Mouse (Mus musculus): ENCODE results near the gene Ccrl2. TPM values are rescaled to one million over a fixed set of nuclear protein-coding genes. Genes with fewer than 3 reads are reported as not detected.

Gene Ccrl2
- total and polyA plus RNA-seq, 2 experiments from 2014 or later: 0.82 to 1.2 TPM

GRCm38 (mm10) chr9:111087960-111088359, 30.6 kb upstream of the Ccrl2 start:
- 12% methylated on average over 3 of the region's 5 CpGs for WGBS
- no peaks in the 10 kb centered on the region for H3K9me3 ChIP-seq (ENCODE audit: low read length)
- no peaks in the 10 kb centered on the region; the same call in 1 of the 2 replicates for H3K27me3 ChIP-seq (ENCODE audit: insufficient read depth, low read length)
- no peak overlapping the region for H3K4me2 ChIP-seq (ENCODE audit: low read depth, low read length, poor library complexity, severe bottlenecking)
- no peak for TF ChIP-seq CTCF (IDR thresholded peaks at IDR 0.05)
- H3K27ac ChIP-seq (ENCODE audit: low read depth, low read length): no peak overlapping the region
- ATAC-seq (ENCODE audit: low FRiP score) (no peak), DNase-seq (ENCODE audit: low spot score) (no peak)
- H3K4me1 ChIP-seq (ENCODE audit: insufficient read depth, low read length): no peaks in the 10 kb centered on the region
- H3K36me3 ChIP-seq (ENCODE audit: insufficient read depth, low read length): no peaks in the 10 kb centered on the region
- H3K4me3 ChIP-seq (ENCODE audit: low read depth, low read length): no peak overlapping the region
- no peak overlapping the region for H3K9ac ChIP-seq (replicated peaks; ENCODE audit: low read length, poor library complexity, severe bottlenecking)

DNA sequence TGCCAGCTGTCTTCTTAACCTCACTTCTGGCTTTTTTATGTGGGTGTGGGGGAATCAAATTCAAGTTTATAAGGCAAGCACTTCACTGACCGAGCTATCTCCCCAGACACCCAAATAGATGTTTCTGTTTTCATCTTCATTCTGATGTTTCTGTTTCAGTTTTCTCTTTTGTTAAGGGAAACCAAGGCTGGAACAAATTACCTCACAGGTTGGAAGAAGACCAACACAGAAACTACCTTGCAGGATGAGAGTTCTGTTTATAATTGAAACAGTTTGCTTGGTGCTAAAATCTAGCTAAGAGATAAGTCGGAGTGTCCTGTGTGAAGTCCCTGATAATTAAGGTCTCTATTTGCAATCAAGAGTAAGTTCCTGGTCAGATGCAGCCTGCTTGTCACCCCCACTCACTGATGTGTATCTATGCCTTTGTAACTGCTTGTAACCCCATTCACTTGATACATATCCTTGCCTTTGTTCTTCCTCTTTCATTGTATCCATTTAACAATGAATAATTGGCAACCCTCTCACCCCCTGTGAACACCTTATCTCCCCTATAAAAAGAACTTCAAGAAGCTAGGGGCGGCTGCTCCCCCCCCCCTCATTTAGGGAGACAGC, 29.8 kb upstream of the Ccrl2 start:
- TF ChIP-seq CTCF (IDR thresholded peaks at IDR 0.05): no peak
- no peaks in the 10 kb centered on the region for H3K36me3 ChIP-seq (ENCODE audit: insufficient read depth, low read length)
- WGBS: 33% methylated on average over 3 of the region's 3 CpGs
- no peaks in the 10 kb centered on the region for H3K9me3 ChIP-seq (ENCODE audit: low read length)
- ATAC-seq (ENCODE audit: low FRiP score) (no peak), DNase-seq (ENCODE audit: low spot score) (no peak)
- no peaks in the 10 kb centered on the region; the same call in 1 of the 2 replicates for H3K27me3 ChIP-seq (ENCODE audit: insufficient read depth, low read length)
- H3K4me2 ChIP-seq (ENCODE audit: low read depth, low read length, poor library complexity, severe bottlenecking): no peak overlapping the region
- H3K27ac ChIP-seq (ENCODE audit: low read depth, low read length): no peak overlapping the region
- H3K9ac ChIP-seq (replicated peaks; ENCODE audit: low read length, poor library complexity, severe bottlenecking): no peak overlapping the region
- H3K4me1 ChIP-seq (ENCODE audit: insufficient read depth, low read length): no peaks in the 10 kb centered on the region
- H3K4me3 ChIP-seq (ENCODE audit: low read depth, low read length): no peak overlapping the region

DNA sequence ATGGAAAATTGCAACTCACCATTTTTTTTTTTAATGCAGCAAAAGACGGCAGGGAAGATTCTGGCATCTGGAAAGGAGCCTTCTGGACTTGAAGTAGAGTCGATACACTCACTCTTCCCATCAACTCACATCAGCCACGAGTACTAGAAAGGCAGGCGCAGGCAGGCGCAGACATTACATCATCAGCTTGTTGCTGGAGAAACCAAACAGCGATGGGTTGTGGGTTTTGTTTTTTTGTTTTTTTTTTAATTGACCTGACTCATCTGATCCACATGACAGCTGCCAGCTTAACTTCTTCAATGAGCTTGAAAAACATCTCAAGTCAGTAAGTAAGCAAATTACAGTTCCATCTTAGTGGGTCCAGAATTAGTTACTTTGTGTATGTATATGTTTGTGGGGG, 28.8 kb upstream of the Ccrl2 start:
- H3K4me2 ChIP-seq (ENCODE audit: low read depth, low read length, poor library complexity, severe bottlenecking): no peak overlapping the region
- 68% methylated on average over 6 of the region's 6 CpGs for WGBS
- DNase-seq (ENCODE audit: low spot score) (no peak), ATAC-seq (ENCODE audit: low FRiP score) (no peak)
- H3K36me3 ChIP-seq (ENCODE audit: insufficient read depth, low read length): no peaks in the 10 kb centered on the region
- H3K9me3 ChIP-seq (ENCODE audit: low read length): no peaks in the 10 kb centered on the region
- H3K4me1 ChIP-seq (ENCODE audit: insufficient read depth, low read length): no peaks in the 10 kb centered on the region
- H3K4me3 ChIP-seq (ENCODE audit: low read depth, low read length): no peak overlapping the region
- H3K27ac ChIP-seq (ENCODE audit: low read depth, low read length): no peak overlapping the region
- no peak overlapping the region for H3K9ac ChIP-seq (replicated peaks; ENCODE audit: low read length, poor library complexity, severe bottlenecking)
- no peaks in the 10 kb centered on the region; the same call in 1 of the 2 replicates for H3K27me3 ChIP-seq (ENCODE audit: insufficient read depth, low read length)
- TF ChIP-seq CTCF (IDR thresholded peaks at IDR 0.05): no peak

GRCm38 (mm10) chr9:111085329-111085728, 28.0 kb upstream of the Ccrl2 start:
- H3K27me3 ChIP-seq (ENCODE audit: insufficient read depth, low read length): no peaks in the 10 kb centered on the region; the same call in 1 of the 2 replicates
- no peaks in the 10 kb centered on the region for H3K36me3 ChIP-seq (ENCODE audit: insufficient read depth, low read length)
- H3K27ac ChIP-seq (ENCODE audit: low read depth, low read length): no peak overlapping the region
- H3K9me3 ChIP-seq (ENCODE audit: low read length): no peaks in the 10 kb centered on the region
- WGBS: 62% methylated on average over 4 of the region's 4 CpGs
- no peak for ATAC-seq (ENCODE audit: low FRiP score)
- no peaks in the 10 kb centered on the region for H3K4me1 ChIP-seq (ENCODE audit: insufficient read depth, low read length)
- no peak overlapping the region for H3K4me2 ChIP-seq (ENCODE audit: low read depth, low read length, poor library complexity, severe bottlenecking)
- H3K4me3 ChIP-seq (ENCODE audit: low read depth, low read length): no peak overlapping the region
- no peak for DNase-seq (ENCODE audit: low spot score)
- TF ChIP-seq CTCF (IDR thresholded peaks at IDR 0.05): no peak
- no peak overlapping the region for H3K9ac ChIP-seq (replicated peaks; ENCODE audit: low read length, poor library complexity, severe bottlenecking)

DNA sequence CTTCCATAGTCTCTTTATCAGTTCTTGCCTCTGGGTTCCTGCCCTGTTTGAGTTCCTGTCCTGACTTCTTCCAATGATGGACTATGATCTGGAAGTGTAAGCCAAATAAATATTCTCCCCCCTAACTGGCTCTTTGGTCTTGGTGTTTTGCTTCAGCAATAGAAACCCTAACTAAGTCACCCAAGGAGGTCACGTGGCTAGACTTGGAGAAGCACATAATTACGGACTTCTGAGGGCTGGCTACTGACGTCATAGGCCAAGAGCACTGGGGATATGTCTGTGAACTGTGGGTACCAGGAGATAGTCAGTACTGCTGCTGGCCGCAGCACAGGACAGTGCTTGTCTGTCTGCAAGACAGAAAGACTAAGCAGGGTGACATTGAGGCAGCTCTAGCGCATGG, 24.4 kb upstream of the Ccrl2 start:
- H3K36me3 ChIP-seq (ENCODE audit: insufficient read depth, low read length): no peaks in the 10 kb centered on the region
- 88% methylated on average over 5 of the region's 5 CpGs for whole genome bisulfite sequencing
- DNase-seq (ENCODE audit: low spot score) (no peak), ATAC-seq (ENCODE audit: low FRiP score) (no peak)
- no peaks in the 10 kb centered on the region for H3K27me3 ChIP-seq (ENCODE audit: insufficient read depth, low read length)
- H3K4me3 ChIP-seq (ENCODE audit: low read depth, low read length): no peak overlapping the region
- no peak overlapping the region for H3K4me2 ChIP-seq (ENCODE audit: low read depth, low read length, poor library complexity, severe bottlenecking)
- H3K9me3 ChIP-seq (ENCODE audit: low read length): no peaks in the 10 kb centered on the region
- no peaks in the 10 kb centered on the region for H3K4me1 ChIP-seq (ENCODE audit: insufficient read depth, low read length)
- H3K9ac ChIP-seq (replicated peaks; ENCODE audit: low read length, poor library complexity, severe bottlenecking): no peak overlapping the region
- H3K27ac ChIP-seq (ENCODE audit: low read depth, low read length): no peak overlapping the region
- no peak for TF ChIP-seq CTCF (IDR thresholded peaks at IDR 0.05)

DNA sequence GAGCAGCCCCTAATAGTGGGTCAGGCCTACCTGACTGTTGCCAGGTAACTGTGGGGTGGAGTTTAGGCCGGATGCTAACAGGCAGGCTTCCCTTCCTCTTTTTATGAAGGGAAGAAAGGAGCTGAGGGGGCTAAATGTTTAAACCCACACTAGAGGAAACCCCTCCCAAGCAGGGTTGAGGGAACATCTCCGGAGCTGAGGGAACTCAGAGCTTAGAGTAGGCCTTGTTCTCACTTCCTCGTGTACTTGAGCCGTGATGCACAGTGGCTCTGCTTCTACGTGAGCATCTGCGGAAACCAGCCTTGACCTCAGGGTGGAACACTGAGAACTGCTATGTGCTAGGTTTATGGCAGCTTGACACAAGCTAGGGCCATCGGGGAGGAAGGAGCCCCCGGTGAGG, 23.5 kb upstream of the Ccrl2 start:
- Histone ChIP-seq H3K9me3 (ENCODE audit: low read length) (no peaks in the 10 kb centered on the region), H3K4me3 (ENCODE audit: low read depth, low read length) (no peak overlapping the region), H3K27me3 (ENCODE audit: insufficient read depth, low read length) (no peaks in the 10 kb centered on the region), H3K4me1 (ENCODE audit: insufficient read depth, low read length) (no peaks in the 10 kb centered on the region), H3K9ac (replicated peaks; ENCODE audit: low read length, poor library complexity, severe bottlenecking) (no peak overlapping the region), H3K27ac (ENCODE audit: low read depth, low read length) (no peak overlapping the region), H3K4me2 (ENCODE audit: low read depth, low read length, poor library complexity, severe bottlenecking) (no peak overlapping the region), H3K36me3 (ENCODE audit: insufficient read depth, low read length) (no peaks in the 10 kb centered on the region)
- ATAC-seq (ENCODE audit: low FRiP score) (no peak), DNase-seq (ENCODE audit: low spot score) (no peak)
- 98% methylated on average over 8 of the region's 8 CpGs for WGBS
- no peak for TF ChIP-seq CTCF (IDR thresholded peaks at IDR 0.05)
